Mouse (Mus musculus): ENCODE results near the gene Shisa8. TPM values are rescaled to one million over a fixed set of nuclear protein-coding genes. Genes with fewer than 3 reads are reported as not detected.

Gene Shisa8
- total and polyA plus RNA-seq, 2 experiments from 2014 or later, result 2.7 to 6.3 TPM

GRCm38 (mm10) chr15:82209295-82210050 lies 3.1 kb downstream of the Shisa8 start:
- no peaks in the 10 kb centered on the region for H3K9me3 ChIP-seq (ENCODE audit: low read length)
- H3K27me3 ChIP-seq (ENCODE audit: insufficient read depth, low read length), result peaks cover 39% of the 10 kb centered on the region
- H3K36me3 ChIP-seq (ENCODE audit: insufficient read depth), result peaks cover 18% of the 10 kb centered on the region
- no peak for DNase-seq
- no peak overlapping the region for H3K4me3 ChIP-seq (ENCODE audit: low read depth, low read length)
- no peak overlapping the region for H3K27ac ChIP-seq (ENCODE audit: low read depth, low read length)
- H3K4me2 ChIP-seq (ENCODE audit: low read depth), result no peak overlapping the region
- TF ChIP-seq CTCF (IDR thresholded peaks at IDR 0.05; ENCODE audit: low read depth), result no peak
- 0 out of 2 replicates have a peak, but pooled peaks cover 3% of the 10 kb centered on the region for H3K4me1 ChIP-seq (ENCODE audit: insufficient read depth)
- H3K9ac ChIP-seq, result no peak overlapping the region
- WGBS, result 81% methylated on average over 13 of the region's 13 CpGs
- ATAC-seq, result no peak

- TF ChIP-seq CTCF (IDR thresholded peaks at IDR 0.05; ENCODE audit: low read depth), result no peak
- Histone ChIP-seq H3K9me3 (ENCODE audit: low read length) (no peaks in the 10 kb centered on the region), H3K9ac (no peak overlapping the region), H3K27me3 (ENCODE audit: insufficient read depth, low read length) (peaks cover 35% of the 10 kb centered on the region), H3K4me2 (ENCODE audit: low read depth) (no peak overlapping the region), H3K4me3 (ENCODE audit: low read depth, low read length) (no peak overlapping the region), H3K27ac (ENCODE audit: low read depth, low read length) (no peak overlapping the region), H3K4me1 (ENCODE audit: insufficient read depth) (0 out of 2 replicates have a peak, but pooled peaks cover 3% of the 10 kb centered on the region), H3K36me3 (ENCODE audit: insufficient read depth) (peaks cover 29% of the 10 kb centered on the region)
- DNase-seq (no peak), ATAC-seq (no peak)
- 82% methylated on average over 8 of the region's 8 CpGs for WGBS
Measured at GRCm38 (mm10) chr15:82208307-82208706, 4.3 kb downstream of the Shisa8 start.

- Histone ChIP-seq H3K27ac (ENCODE audit: low read depth, low read length) (no peak overlapping the region), H3K4me2 (ENCODE audit: low read depth) (no peak overlapping the region), H3K9me3 (ENCODE audit: low read length) (no peaks in the 10 kb centered on the region), H3K36me3 (ENCODE audit: insufficient read depth) (peaks cover 35% of the 10 kb centered on the region), H3K9ac (no peak overlapping the region), H3K4me1 (ENCODE audit: insufficient read depth) (0 out of 2 replicates have a peak, but pooled peaks cover 3% of the 10 kb centered on the region), H3K27me3 (ENCODE audit: insufficient read depth, low read length) (peaks cover 32% of the 10 kb centered on the region), H3K4me3 (ENCODE audit: low read depth, low read length) (no peak overlapping the region)
- TF ChIP-seq CTCF (IDR thresholded peaks at IDR 0.05; ENCODE audit: low read depth), result no peak
- no peak for ATAC-seq
- WGBS, result 19% methylated on average over 30 of the region's 30 CpGs
- DNase-seq, result no peak
Measured at GRCm38 (mm10) chr15:82207504-82208219, 5.0 kb downstream of the Shisa8 start.

- H3K4me3 ChIP-seq (ENCODE audit: low read depth, low read length), result no peak overlapping the region
- WGBS, result 19% methylated on average over 34 of the region's 34 CpGs
- peaks cover 27% of the 10 kb centered on the region for H3K27me3 ChIP-seq (ENCODE audit: insufficient read depth, low read length)
- ATAC-seq (no peak), DNase-seq (no peak)
- H3K4me1 ChIP-seq (ENCODE audit: insufficient read depth), result 0 out of 2 replicates have a peak, but pooled peaks cover 3% of the 10 kb centered on the region
- peaks cover 41% of the 10 kb centered on the region for H3K36me3 ChIP-seq (ENCODE audit: insufficient read depth)
- TF ChIP-seq CTCF (IDR thresholded peaks at IDR 0.05; ENCODE audit: low read depth), result no peak
- no peak overlapping the region for H3K27ac ChIP-seq (ENCODE audit: low read depth, low read length)
- no peak overlapping the region for H3K4me2 ChIP-seq (ENCODE audit: low read depth)
- H3K9ac ChIP-seq, result no peak overlapping the region
- H3K9me3 ChIP-seq (ENCODE audit: low read length), result no peaks in the 10 kb centered on the region
Measured at GRCm38 (mm10) chr15:82207105-82207459, 5.5 kb downstream of the Shisa8 start.

- no peak for TF ChIP-seq CTCF (IDR thresholded peaks at IDR 0.05; ENCODE audit: low read depth)
- H3K27ac ChIP-seq (ENCODE audit: low read depth, low read length), result no peak overlapping the region
- H3K27me3 ChIP-seq (ENCODE audit: insufficient read depth, low read length), result peaks cover 23% of the 10 kb centered on the region
- no peak overlapping the region for H3K4me3 ChIP-seq (ENCODE audit: low read depth, low read length)
- ATAC-seq, result peak; percentile 85
- H3K9me3 ChIP-seq (ENCODE audit: low read length), result no peaks in the 10 kb centered on the region
- no peaks in the 10 kb centered on the region for H3K4me1 ChIP-seq (ENCODE audit: insufficient read depth)
- WGBS, result 37% methylated on average over 9 of the region's 9 CpGs
- DNase-seq, result peak; percentile 74
- H3K9ac ChIP-seq, result no peak overlapping the region
- H3K4me2 ChIP-seq (ENCODE audit: low read depth), result no peak overlapping the region
- H3K36me3 ChIP-seq (ENCODE audit: insufficient read depth), result peaks cover 46% of the 10 kb centered on the region
Measured at GRCm38 (mm10) chr15:82206365-82207104, 6.1 kb downstream of the Shisa8 start.

- TF ChIP-seq CTCF (IDR thresholded peaks at IDR 0.05; ENCODE audit: low read depth), result no peak
- Histone ChIP-seq H3K27me3 (ENCODE audit: insufficient read depth, low read length) (peaks cover 8% of the 10 kb centered on the region; the same call in 1 of the 2 replicates), H3K36me3 (ENCODE audit: insufficient read depth) (peaks cover 62% of the 10 kb centered on the region), H3K4me2 (ENCODE audit: low read depth) (no peak overlapping the region), H3K9me3 (ENCODE audit: low read length) (no peaks in the 10 kb centered on the region), H3K27ac (ENCODE audit: low read depth, low read length) (no peak overlapping the region), H3K4me3 (ENCODE audit: low read depth, low read length) (no peak overlapping the region), H3K9ac (no peak overlapping the region), H3K4me1 (ENCODE audit: insufficient read depth) (no peaks in the 10 kb centered on the region)
- WGBS, result 63% methylated on average over 10 of the region's 10 CpGs
- DNase-seq (no peak), ATAC-seq (no peak)
Measured at GRCm38 (mm10) chr15:82204680-82205371, 7.8 kb downstream of the Shisa8 start.
